Mouse (Mus musculus) limb, embryonic 14.5 days (tissue): ENCODE measurements around the gene Sh2d1b1. TPM values are rescaled to one million over a fixed set of nuclear protein-coding genes. Genes with fewer than 3 reads are reported as not detected.

Experiments used
- ATAC-seq: fragments of 200-750 bp; cut with Nextera tagmentation; 2 replicates; pipeline ENCODE4 v1.8.0; 2017; ENCODE audit warnings: low read depth, moderate number of reproducible peaks, moderate TSS enrichment; ENCODE audit not compliant: low FRiP score
- DNase-seq: peaks from one replicate; pipeline ENCODE4 v3.0.0-alpha.2; 2015; ENCODE audit warnings: low spot score
- H3K27ac ChIP-seq: fragments of 300-500 bp; sonication (generic); replicated peaks from 2 replicates; pipeline ENCODE4 v1.5.1; 2014; ENCODE audit warnings: low read depth, mild to moderate bottlenecking, low read length, moderate library complexity, mixed read lengths
- H3K27me3 ChIP-seq: fragments of 300-500 bp; sonication (generic); 2 replicates; pipeline ENCODE4 v1.6.1; 2014; ENCODE audit warnings: low read length, mixed read lengths; ENCODE audit not compliant: control insufficient read depth, insufficient read depth
- H3K36me3 ChIP-seq: fragments of 300-500 bp; sonication (generic); 2 replicates; pipeline ENCODE4 v1.6.1; 2014; ENCODE audit warnings: mild to moderate bottlenecking, low read length, moderate library complexity, mixed read lengths; ENCODE audit not compliant: control insufficient read depth, insufficient read depth
- H3K4me1 ChIP-seq: fragments of 300-500 bp; sonication (generic); 2 replicates; pipeline ENCODE4 v1.6.1; 2014; ENCODE audit warnings: antibody characterized with exemption, low read length, mixed read lengths; ENCODE audit not compliant: control insufficient read depth, insufficient read depth
- H3K4me2 ChIP-seq: fragments of 300-500 bp; sonication (generic); replicated peaks from 2 replicates; pipeline ENCODE4 v1.6.1; 2014; ENCODE audit warnings: low read depth, mild to moderate bottlenecking, low read length, moderate library complexity; ENCODE audit not compliant: severe bottlenecking
- H3K4me3 ChIP-seq: fragments of 300-500 bp; sonication (generic); replicated peaks from 2 replicates; pipeline ENCODE4 v1.5.1; 2014; ENCODE audit warnings: low read length
- H3K9ac ChIP-seq: fragments of 300-500 bp; sonication (generic); 2 replicates; pipeline ENCODE4 v1.6.1; 2014; ENCODE audit warnings: mild to moderate bottlenecking, low read depth, low read length, moderate library complexity; ENCODE audit not compliant: severe bottlenecking
- H3K9me3 ChIP-seq: fragments of 300-500 bp; sonication (generic); 2 replicates; pipeline ENCODE4 v1.6.1; 2016; ENCODE audit warnings: low read length; ENCODE audit not compliant: control insufficient read depth
- POLR2A ChIP-seq: fragments of 200-500 bp; IDR thresholded peaks from 2 replicates; pipeline ENCODE4 v1.8.0; 2012; ENCODE audit warnings: inconsistent platforms, mild to moderate bottlenecking, moderate library complexity, borderline replicate concordance; ENCODE audit not compliant: insufficient read depth, insufficient read length; ENCODE audit errors: extremely low read depth
- WGBS: fragments of 180-500 bp; shearing (Covaris S2); extraction: QIAGEN DNeasy Blood & Tissue Kit; methylation state at CpG from one replicate; pipeline ENCODE4 v1.1.7; 2014; 5-methylcytosine and 5-hydroxymethylcytosine counted together
- polyA plus RNA-seq, 2 experiments: library from polyadenylated mRNA; depleted of rRNA in 1 of 2; stranded (reverse) in 1 of 2; unstranded in 1 of 2; fragments of >200 nt; fragmentation: Nextera tagmentation in 1 of 2; extraction: Ambion mirVana in 1 of 2; gene quantifications; 2 replicates each; pipeline versions ENCODE4 v1.2.1 to v1.2.3; 2012 to 2014

The Sh2d1b1 gene
- polyA plus RNA-seq, 2 experiments: 0.11 to 0.13 TPM

GRCm38 (mm10) chr1:170270281-170270680 lies 6.8 kb upstream of the Sh2d1b1 start:
- ATAC-seq: no peak
- Histone ChIP-seq H3K4me2 (no peak overlapping the region), H3K27me3 (no peaks in the 10 kb centered on the region), H3K27ac (no peak overlapping the region), H3K9ac (no peak overlapping the region), H3K9me3 (peaks cover 14% of the 10 kb centered on the region; the same call in 1 of the 2 replicates), H3K4me3 (no peak overlapping the region), H3K36me3 (no peaks in the 10 kb centered on the region), H3K4me1 (no peaks in the 10 kb centered on the region)
- DNase-seq: no peak
- TF ChIP-seq POLR2A: no peak
- 79% methylated on average over 6 of the region's 6 CpGs for WGBS

- Histone ChIP-seq H3K27ac (no peak overlapping the region), H3K36me3 (no peaks in the 10 kb centered on the region), H3K4me1 (no peaks in the 10 kb centered on the region), H3K27me3 (no peaks in the 10 kb centered on the region), H3K9me3 (peaks cover 15% of the 10 kb centered on the region; the same call in 1 of the 2 replicates), H3K4me3 (no peak overlapping the region), H3K4me2 (no peak overlapping the region), H3K9ac (no peak overlapping the region)
- 87% methylated on average over 4 of the region's 4 CpGs for WGBS
- ATAC-seq: no peak
- TF ChIP-seq POLR2A: no peak
- no peak for DNase-seq
Observed at GRCm38 (mm10) chr1:170270696-170271095, 6.4 kb upstream of the Sh2d1b1 start.

- no peak overlapping the region for H3K27ac ChIP-seq
- no peak overlapping the region for H3K4me3 ChIP-seq
- no peak for ATAC-seq
- H3K4me2 ChIP-seq: no peak overlapping the region
- H3K27me3 ChIP-seq: no peaks in the 10 kb centered on the region
- DNase-seq: no peak
- peaks cover 6% of the 10 kb centered on the region; the same call in 1 of the 2 replicates for H3K9me3 ChIP-seq
- H3K36me3 ChIP-seq: no peaks in the 10 kb centered on the region
- H3K4me1 ChIP-seq: no peaks in the 10 kb centered on the region
- no peak for TF ChIP-seq POLR2A
- H3K9ac ChIP-seq: no peak overlapping the region
Observed at GRCm38 (mm10) chr1:170273252-170273651, 3.9 kb upstream of the Sh2d1b1 start.

- WGBS: 75% methylated on average over 4 of the region's 4 CpGs
- H3K27ac ChIP-seq: no peak overlapping the region
- no peak for DNase-seq
Observed at GRCm38 (mm10) chr1:170282415-170283129, 5.5 kb downstream of the Sh2d1b1 start.

GRCm38 (mm10) chr1:170292239-170292951 lies 15.3 kb downstream of the Sh2d1b1 start:
- Histone ChIP-seq H3K9ac (no peak overlapping the region), H3K9me3 (0 out of 2 replicates have a peak, but pooled peaks cover 4% of the 10 kb centered on the region), H3K4me2 (no peak overlapping the region; the same call in 1 of the 2 replicates), H3K36me3 (no peaks in the 10 kb centered on the region), H3K4me3 (no peak overlapping the region), H3K4me1 (no peaks in the 10 kb centered on the region), H3K27ac (no peak overlapping the region), H3K27me3 (no peaks in the 10 kb centered on the region)
- no peak for TF ChIP-seq POLR2A
- WGBS: 34% methylated on average over 9 of the region's 9 CpGs
- peak; percentile 44; the same call in 1 of the 2 replicates for ATAC-seq
- DNase-seq: peak; percentile 84

More at GRCm38 (mm10) chr1:170282415-170283129, 5.5 kb downstream of the Sh2d1b1 start:
- no peak for TF ChIP-seq POLR2A
- no peaks in the 10 kb centered on the region for H3K4me1 ChIP-seq
- no peak overlapping the region for H3K4me3 ChIP-seq
- H3K9ac ChIP-seq: no peak overlapping the region
- H3K9me3 ChIP-seq: no peaks in the 10 kb centered on the region
- H3K4me2 ChIP-seq: no peak overlapping the region
- ATAC-seq: no peak
- H3K27me3 ChIP-seq: no peaks in the 10 kb centered on the region
- no peaks in the 10 kb centered on the region for H3K36me3 ChIP-seq
